Mouse (Mus musculus) B cell, adult 2 months (primary cell): ENCODE data around the gene Pkdrej.
"Not testable (repeated sequence)": the region's sequence is repeated elsewhere in the genome, so short reads cannot be mapped to it uniquely, and the experiment has no call there.

Experiments
- DNase-seq, 2 experiments: peaks; one replicate each; pipeline ENCODE4 v3.0.0; 2022

Pkdrej gene

DNA sequence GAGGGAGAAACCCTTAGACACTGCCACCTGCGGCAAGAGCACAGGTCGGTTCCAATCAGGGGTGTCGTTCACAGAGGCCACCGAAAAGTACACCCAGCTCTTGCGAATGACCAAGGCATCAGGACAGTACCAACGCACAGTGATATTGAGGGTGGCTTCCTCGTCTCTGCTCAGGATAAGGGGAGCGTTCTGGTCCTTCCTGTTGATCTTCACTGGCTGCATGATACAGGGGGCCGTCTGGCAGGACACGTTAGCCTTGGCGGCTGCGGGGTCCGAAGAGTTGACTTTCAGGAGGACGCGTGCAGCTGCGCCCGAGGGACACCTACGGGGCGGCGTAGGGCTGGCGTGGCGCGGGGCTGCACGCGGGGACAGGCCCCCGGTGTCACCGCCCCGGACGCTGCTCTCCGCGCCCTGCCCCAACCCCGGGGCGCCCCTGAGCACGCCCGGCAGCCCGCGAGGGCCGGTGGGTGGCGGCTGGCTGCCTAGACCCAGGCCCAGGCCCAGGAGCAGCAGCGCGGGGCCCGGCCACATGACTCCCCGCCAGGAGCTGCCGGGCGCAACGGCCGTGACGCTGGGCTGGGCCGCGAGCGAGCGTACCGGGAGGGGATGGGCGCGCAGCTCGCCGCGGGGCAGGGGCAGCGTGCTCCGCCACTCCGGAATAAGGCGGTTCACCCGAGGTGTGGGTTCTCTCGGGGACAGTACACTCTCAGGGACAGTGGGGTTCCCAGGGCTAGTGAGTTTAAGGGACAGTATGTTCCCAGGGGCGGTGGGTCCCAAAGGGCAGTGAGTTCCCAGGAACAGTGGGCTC, at the start of gene Pkdrej:
Gene Pkdrej (minus strand): TSS at position 532 of the 808 bp plus-strand sequence.
- DNase-seq = no peak

GRCm38 (mm10) chr15:85867696-85868095, 46.2 kb upstream of the Pkdrej start:
- DNase-seq = peak; percentile 81 to 83

GRCm38 (mm10) chr15:85865913-85866312, 44.4 kb upstream of the Pkdrej start:
- not testable (repeated sequence) for DNase-seq

DNA sequence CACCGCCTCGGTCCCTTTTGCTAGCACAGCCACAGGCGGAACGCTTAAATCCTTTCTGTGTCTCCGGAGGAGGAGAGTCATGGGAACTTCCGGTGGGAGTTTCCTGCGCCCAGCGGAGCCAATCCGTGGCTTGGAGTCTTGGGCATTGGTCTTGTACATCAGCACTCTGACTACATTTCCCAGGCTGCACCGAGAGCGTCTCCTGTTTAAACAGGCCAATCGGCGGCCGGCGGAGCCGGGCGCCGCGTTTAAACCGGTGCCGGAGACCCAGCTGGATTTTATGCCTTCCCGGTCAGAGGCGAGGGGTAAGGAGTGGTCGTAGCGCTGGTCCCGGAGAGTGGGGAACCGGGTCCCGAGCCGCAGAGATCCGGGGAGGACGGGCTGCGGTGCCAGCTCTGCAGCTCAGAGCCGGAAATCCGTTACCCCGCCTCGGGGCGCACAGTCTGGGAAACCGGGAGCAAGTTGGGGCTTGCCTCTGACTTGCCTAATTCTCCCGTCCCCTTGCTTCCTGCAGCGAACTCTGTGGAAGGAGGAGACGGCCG, 38.0 kb upstream of the Pkdrej start, which contains the start of gene Gtse1:
Gene Gtse1 (plus strand): TSS at position 256 of the 542 bp plus-strand sequence.
- peak; percentile 88 to 90 for DNase-seq

DNA sequence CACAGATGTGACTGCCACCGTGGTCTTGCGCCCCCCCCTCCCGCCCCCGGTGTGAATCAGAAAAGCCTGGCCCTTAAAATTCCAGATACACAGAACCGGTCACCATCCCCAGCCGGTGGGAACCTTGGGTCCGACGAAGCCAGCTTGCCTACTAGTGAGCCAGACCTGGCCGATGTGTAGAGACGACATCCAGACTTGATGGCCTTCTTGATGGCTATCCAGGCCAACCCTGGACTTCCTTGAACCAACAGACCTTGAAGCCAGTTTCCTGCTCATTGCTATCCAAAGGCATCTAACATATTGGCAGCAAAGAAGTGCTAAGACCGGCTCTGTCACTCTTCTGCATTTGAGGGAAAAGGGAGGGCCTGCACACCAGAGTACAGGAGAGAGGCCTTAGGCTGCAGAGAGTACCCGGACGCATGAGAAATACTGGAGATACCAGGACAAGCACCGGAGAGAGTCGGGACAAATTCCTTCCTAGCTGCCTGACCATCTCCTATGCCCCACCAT, 37.5 kb upstream of the Pkdrej start:
- no peak for DNase-seq

GRCm38 (mm10) chr15:85851656-85852392, 30.3 kb upstream of the Pkdrej start:
- DNase-seq = no peak

DNA sequence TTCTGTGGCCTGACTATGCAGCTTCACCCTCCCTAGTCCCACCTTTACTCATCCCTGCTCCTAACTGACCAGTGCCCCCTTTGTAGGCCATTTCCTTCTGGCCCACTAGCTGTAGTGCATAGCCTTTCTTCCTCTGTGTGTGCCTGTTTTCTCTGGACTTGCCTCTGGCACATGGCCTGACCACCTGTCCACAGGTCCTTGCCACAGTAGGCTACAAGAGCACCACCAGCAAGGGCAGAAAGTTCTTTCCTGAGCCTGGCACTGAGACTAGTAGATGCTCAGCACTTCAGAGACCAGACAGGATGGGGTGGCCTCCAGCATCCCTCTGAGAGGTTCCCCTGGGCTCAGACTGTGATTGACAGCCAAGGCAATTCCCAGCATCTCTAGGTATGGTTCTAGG, 23.5 kb upstream of the Pkdrej start:
- no peak for DNase-seq

DNA sequence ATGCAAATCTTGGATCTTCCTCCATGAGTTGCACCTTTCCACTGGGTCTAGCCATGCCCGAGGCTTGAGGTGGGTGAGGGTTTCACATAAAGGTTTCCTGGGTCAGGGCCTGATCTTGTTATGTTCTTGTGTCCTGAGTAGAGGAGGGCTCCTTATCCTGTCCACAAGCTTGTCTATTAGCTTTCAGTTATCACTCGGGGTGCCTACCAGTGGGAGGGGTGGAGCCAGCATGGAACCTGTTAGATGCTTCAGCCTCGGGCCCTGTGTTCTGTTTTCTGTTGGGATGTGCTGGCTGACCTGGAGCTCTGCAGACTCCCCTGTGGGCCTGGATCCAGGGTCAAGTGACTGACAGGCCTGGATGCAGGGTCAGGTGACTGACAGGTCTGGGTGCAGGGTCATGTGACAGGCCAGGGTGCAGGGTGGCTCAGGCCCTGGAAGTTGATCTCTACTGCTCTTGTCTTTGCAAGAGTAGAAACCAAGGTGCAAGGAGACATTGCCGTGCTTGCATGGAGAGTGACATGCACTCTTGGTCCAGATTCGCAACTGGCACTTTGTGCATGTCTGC, 20.3 kb upstream of the Pkdrej start:
- no peak for DNase-seq

DNA sequence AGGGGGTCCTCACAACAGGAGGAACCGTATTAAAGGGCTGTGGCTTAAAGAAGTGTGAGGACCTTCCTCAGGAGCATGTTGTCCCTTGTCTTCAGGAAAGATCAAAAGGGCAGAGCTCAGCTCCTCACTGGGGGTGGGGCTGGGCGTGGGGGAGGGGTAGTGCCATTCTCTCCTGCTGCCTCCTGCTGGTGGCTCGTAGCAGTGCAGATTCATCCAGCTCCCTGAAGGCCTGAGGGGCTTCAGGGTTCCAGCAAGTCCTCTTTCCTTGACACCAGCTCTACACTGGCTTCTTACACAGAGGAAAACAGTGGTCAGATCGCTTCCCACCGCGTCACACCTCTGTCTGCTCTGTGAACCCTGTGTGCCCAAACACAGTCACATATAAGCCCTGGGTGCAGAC, 19.4 kb upstream of the Pkdrej start:
- DNase-seq = peak; percentile 46 to 53

GRCm38 (mm10) chr15:85836887-85837286, 15.4 kb upstream of the Pkdrej start:
- DNase-seq = no peak

GRCm38 (mm10) chr15:85835335-85835734, 13.8 kb upstream of the Pkdrej start:
- DNase-seq = peak; percentile 22 to 29

DNA sequence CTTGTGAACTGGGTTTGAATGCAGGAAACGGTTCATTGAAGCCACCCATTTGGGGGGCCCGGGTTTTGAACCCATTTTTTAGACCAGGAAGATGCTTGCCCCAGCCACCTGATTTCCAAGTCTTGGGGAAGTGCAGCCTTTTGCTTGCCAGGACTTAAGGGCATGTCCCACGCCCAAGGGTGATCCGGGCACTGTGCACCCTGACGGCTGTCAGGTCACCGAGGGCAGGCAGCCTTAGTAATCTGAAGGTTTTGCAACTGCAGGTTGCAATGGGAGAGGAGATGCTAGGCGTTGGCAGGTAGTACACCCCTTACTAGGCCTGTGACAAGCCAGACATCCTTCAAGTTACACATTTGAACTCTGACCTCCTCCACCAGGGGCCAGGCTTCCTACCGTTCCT, 11.1 kb upstream of the Pkdrej start:
- no peak for DNase-seq

DNA sequence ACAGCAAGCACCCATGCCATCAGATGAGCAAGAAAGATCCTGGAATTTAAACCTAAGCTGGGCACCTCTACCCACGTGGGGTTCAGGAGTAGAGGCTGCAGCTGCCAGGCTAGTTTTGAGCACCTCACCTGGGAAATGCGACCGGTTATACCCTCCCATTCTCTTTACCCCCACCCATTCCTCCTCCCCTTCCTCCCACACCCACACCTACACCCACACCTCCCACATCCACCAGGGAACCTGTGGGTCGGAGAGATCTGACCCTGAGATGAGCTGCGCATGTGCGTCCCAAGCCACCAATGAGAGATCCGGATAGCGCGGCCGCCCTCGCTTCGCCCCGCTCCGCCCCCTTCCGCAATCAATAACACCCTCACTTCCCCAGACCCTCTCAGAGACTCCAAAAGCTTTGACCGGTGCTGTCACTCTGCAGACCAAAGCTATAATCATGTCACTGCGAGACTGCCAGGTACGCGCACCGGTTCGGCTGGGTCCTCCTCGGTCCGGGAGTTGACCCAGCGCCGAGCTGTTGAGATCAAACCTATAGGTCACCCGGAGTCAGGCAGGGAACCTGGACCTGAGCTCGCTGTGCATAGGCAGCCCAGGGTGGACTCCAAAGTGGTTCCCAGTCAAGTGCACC, 10.5 kb upstream of the Pkdrej start, which contains the start of gene Ttc38:
Gene Ttc38 (plus strand): TSS at position 353 of the 637 bp plus-strand sequence.
- peak; percentile 77 to 78 for DNase-seq

DNA sequence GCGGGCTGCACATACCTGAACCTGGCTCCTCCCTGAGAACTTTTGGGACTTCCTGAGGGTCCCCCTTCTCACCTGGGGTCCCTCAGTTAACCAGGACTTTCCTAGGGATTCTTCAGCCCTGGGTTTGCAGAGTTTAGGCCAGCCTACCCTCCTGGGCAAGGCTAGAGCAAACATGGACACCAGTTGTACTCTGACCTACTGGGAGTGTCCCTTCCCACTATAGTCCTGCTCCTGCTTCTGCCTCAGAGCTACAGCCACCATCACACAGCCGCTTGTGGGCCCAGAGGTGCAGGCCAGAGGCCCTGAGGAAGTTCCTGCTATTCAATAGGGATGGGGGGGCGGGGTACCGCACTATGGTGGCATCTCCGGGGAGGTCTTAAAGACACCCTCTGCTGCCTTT, 7.9 kb upstream of the Pkdrej start:
- DNase-seq = no peak

DNA sequence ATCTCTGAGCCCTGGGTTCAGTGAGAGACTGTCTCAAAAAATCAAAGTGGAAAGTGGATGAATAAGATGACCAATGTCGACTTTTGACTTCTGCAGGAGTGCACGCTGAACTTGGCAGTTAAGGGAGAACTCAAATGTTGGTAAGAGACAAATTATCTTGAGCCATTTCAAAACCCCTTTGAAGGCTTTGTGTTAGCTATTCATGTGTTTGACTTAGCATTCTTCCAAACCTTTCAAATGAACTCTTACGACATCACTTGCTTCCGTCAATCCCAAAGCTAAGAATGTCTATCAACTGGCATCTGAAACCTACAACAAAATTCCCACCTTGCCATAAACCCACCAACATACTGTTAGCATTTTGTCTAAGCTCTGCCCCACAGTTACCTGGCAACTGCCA, 6.5 kb upstream of the Pkdrej start:
- no peak for DNase-seq

DNA sequence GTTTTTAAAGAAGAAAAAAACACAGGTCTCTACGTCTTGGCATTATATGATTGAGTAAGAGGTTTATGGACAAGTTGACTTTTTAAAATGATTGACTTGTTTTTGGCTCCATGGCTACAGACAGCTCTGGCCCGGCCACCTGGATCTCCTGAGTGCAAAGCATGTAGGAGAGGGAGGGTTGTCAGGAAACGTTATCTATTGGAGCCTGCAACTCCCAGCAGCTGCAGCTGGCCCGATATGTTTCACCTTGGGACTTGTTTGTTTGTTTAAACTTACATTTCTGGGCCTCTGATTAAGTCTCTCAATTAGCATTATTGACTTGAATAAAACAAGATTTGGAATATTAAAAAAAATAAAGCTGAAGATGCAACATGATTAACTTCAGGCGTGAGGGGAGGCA, 5.1 kb upstream of the Pkdrej start:
- DNase-seq = no peak

GRCm38 (mm10) chr15:85822011-85822359, 451 bp upstream of the Pkdrej start:
- no peak for DNase-seq

- DNase-seq = no peak
Observed at GRCm38 (mm10) chr15:85813428-85813827, 8.1 kb downstream of the Pkdrej start.

GRCm38 (mm10) chr15:85811535-85812277, 9.8 kb downstream of the Pkdrej start, which contains the start of gene Cdpf1:
Gene Cdpf1, minus strand, starts transcription at chr15:85811697.
- peak; percentile 99 for DNase-seq

DNA sequence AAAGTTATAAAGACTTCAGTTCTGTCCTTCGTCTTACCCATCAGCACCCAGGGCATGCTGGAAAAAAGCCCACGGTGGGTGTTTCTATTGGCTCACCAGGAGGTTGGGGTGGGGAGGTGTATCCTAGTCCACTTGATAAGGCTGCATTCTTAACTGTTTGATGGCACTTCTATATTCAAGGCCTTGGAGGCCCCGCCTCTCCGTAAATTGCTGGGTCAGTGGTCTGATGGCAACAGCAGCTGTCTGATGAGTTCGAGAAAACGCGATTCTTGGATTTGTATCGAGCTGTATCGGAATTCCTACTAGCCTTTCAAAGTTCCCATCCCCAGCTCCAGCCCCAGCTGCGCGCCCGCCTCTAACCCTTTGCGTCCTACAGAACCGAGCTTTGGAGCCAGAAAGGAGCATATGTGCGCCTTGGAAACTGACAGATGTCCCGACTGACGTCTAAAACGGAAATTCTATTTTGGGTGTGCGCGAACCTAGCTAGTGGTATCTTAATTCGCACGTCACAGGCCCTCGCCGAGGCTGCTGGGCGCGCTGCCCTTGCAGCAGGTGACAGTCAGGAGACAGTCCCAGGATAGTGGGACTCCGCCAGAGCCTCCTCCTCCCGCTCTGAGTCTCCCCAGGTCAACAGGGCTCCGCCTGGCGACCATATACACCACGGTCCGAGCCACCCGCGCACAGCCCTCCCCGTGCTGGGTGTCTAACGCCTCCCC, 10.6 kb downstream of the Pkdrej start:
- DNase-seq = peak; percentile 69 to 71

DNA sequence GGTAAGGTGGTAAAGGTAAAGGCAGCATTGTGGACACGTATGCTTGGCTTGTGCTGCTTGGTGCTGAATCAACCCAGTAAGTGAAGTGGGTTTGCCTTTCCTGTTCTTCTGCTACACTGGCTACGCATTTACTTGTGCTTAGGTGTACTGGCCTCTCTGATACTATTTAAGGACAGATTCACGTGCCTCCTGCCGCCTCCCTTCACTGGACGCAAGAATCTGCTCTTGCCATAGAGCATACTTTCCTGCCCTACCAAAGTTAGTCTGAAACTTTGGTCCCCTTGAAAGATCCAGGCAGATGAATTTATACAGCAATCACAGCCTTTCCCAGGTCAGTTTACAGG, 11.1 kb downstream of the Pkdrej start:
- DNase-seq = no peak
